Mouse (Mus musculus) heart, adult 2 months (tissue): ENCODE results near the gene Gnao1.

Source experiments
- CTCF ChIP-seq: fragments of 200-600 bp; IDR thresholded peaks from 2 replicates; pipeline ENCODE4 v1.8.1; 2022; ENCODE audit warnings: antibody characterized with exemption, mild to moderate bottlenecking, moderate library complexity
- POLR2A ChIP-seq: fragments of 200-500 bp; IDR thresholded peaks from 2 replicates; pipeline ENCODE4 v1.6.1; 2011; ENCODE audit warnings: mild to moderate bottlenecking, low read depth, low read length, control low read depth; ENCODE audit not compliant: insufficient read depth

GRCm38 (mm10) chr8:93854676-93855075 lies 44.9 kb downstream of the Gnao1 start:
- TF ChIP-seq CTCF (no peak), POLR2A (no peak)
